Mouse (Mus musculus): ENCODE measurements around the gene Eva1b. TPM values are rescaled to one million over a fixed set of nuclear protein-coding genes. Genes with fewer than 3 reads are reported as not detected.
A peak's percentile ranks its signal among the peaks of the same experiment; 100 is the strongest.

Gene Eva1b
- total RNA-seq (2021), result 10 to 100 TPM; 31.8 to 33.8 TPM
- long read RNA-seq, experiment 1, transcript Eva1b-203 (3 exons, 1,364 nt), result major isoform, 12 of 32 reads
- long read RNA-seq, experiment 1, transcript Eva1b-201 (3 exons, 1,689 nt), result minor isoform, 7 of 32 reads
- long read RNA-seq, experiment 1, transcript Eva1b-202 (2 exons, 1,144 nt), result minor isoform, 11 of 32 reads
- long read RNA-seq, experiment 1, partial matches to known transcripts, result 1 of 32 reads
- long read RNA-seq, experiment 1, other reads (novel, unspliced or antisense), result 1 of 32 reads
- long read RNA-seq, experiment 2, transcript Eva1b-202 (2 exons, 1,144 nt), result major isoform, 11 of 32 reads
- long read RNA-seq, experiment 2, transcript Eva1b-203 (3 exons, 1,364 nt), result minor isoform, 9 of 32 reads
- long read RNA-seq, experiment 2, transcript Eva1b-201 (3 exons, 1,689 nt), result minor isoform, 8 of 32 reads
- long read RNA-seq, experiment 2, partial matches to known transcripts, result 0 of 32 reads
- long read RNA-seq, experiment 2, other reads (novel, unspliced or antisense), result 4 of 32 reads

- DNase-seq (ENCODE audit: low spot score in 2 of 2), result peak; percentile 66 to 82
Observed at GRCm38 (mm10) chr4:126147533-126148160, at the start of gene Eva1b. TSS of gene Eva1b (plus strand) at chr4:126147744.

GRCm38 (mm10) chr4:126099365-126099764, 48.2 kb upstream of the Eva1b start:
- no peak for DNase-seq (ENCODE audit: low spot score in 2 of 2)

GRCm38 (mm10) chr4:126100764-126101163, 46.8 kb upstream of the Eva1b start:
- DNase-seq (ENCODE audit: low spot score in 2 of 2), result no peak

- DNase-seq (ENCODE audit: low spot score in 2 of 2), result no peak
Observed at GRCm38 (mm10) chr4:126102061-126102841, 45.3 kb upstream of the Eva1b start.

- DNase-seq (ENCODE audit: low spot score in 2 of 2), result peak; percentile 74 to 84
Observed at GRCm38 (mm10) chr4:126103057-126103581, 44.4 kb upstream of the Eva1b start.

- DNase-seq (ENCODE audit: low spot score in 2 of 2), result peak; percentile 91 to 95
Observed at GRCm38 (mm10) chr4:126103590-126104068, 43.9 kb upstream of the Eva1b start, which contains the start of gene Stk40. TSS of gene Stk40 (plus strand) at chr4:126103957.

GRCm38 (mm10) chr4:126104261-126105075, 43.1 kb upstream of the Eva1b start:
- DNase-seq (ENCODE audit: low spot score in 2 of 2), result peak in 1 of 2 experiments; percentile 28

GRCm38 (mm10) chr4:126105131-126105783, 42.3 kb upstream of the Eva1b start:
- DNase-seq (ENCODE audit: low spot score in 2 of 2), result no peak

- no peak for DNase-seq (ENCODE audit: low spot score in 2 of 2)
Observed at GRCm38 (mm10) chr4:126108061-126108740, 39.3 kb upstream of the Eva1b start.

- DNase-seq (ENCODE audit: low spot score in 2 of 2), result no peak
Observed at GRCm38 (mm10) chr4:126109613-126110373, 37.8 kb upstream of the Eva1b start.

GRCm38 (mm10) chr4:126110374-126111152, 37.0 kb upstream of the Eva1b start:
- peak; percentile 43 to 66 for DNase-seq (ENCODE audit: low spot score in 2 of 2)

- no peak for DNase-seq (ENCODE audit: low spot score in 2 of 2)
Observed at GRCm38 (mm10) chr4:126111153-126111549, 36.4 kb upstream of the Eva1b start.

GRCm38 (mm10) chr4:126113243-126113642, 34.3 kb upstream of the Eva1b start:
- DNase-seq (ENCODE audit: low spot score in 2 of 2), result no peak

GRCm38 (mm10) chr4:126113943-126114342, 33.6 kb upstream of the Eva1b start:
- peak; percentile 55 to 71 for DNase-seq (ENCODE audit: low spot score in 2 of 2)

- DNase-seq (ENCODE audit: low spot score in 2 of 2), result no peak
Observed at GRCm38 (mm10) chr4:126115411-126115810, 32.1 kb upstream of the Eva1b start.

- no peak for DNase-seq (ENCODE audit: low spot score in 2 of 2)
Observed at GRCm38 (mm10) chr4:126115871-126116521, 31.5 kb upstream of the Eva1b start.

GRCm38 (mm10) chr4:126117116-126117515, 30.4 kb upstream of the Eva1b start:
- no peak for DNase-seq (ENCODE audit: low spot score in 2 of 2)
